Mouse (Mus musculus): Measurements from ENCODE around the gene Ugt1a7c. TPM values are rescaled to one million over a fixed set of nuclear protein-coding genes. Genes with fewer than 3 reads are reported as not detected.

The Ugt1a7c gene
- polyA plus RNA-seq, 1 experiment = 1.1 TPM

DNA sequence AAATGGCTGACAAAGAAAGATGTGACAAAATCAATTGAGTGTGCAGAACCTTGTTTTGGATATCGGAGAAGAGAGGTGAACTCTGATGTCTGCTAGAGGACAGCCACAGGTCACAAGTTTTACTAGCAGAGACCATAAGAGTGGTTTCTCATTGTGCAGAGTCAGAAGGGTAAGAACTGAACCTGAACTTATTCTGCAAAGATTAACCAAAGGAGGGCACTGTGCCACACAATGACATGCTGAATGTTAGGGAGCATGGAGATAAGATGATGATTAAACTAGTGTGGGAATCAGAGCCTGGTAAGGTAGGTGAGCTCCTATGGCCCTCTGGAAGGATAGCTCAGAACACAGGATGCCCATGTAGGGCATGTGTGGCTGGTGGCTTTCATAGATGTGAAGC lies 100.8 kb downstream of the Ugt1a7c start:
- Histone ChIP-seq H3K4me1 (replicated peaks; ENCODE audit: control insufficient read depth, insufficient read depth, low read length) (no peaks in the 10 kb centered on the region), H3K27me3 (ENCODE audit: control insufficient read depth, insufficient read depth, low read length) (no peaks in the 10 kb centered on the region), H3K36me3 (ENCODE audit: control insufficient read depth, insufficient read depth, low read length) (no peaks in the 10 kb centered on the region), H3K4me3 (ENCODE audit: control insufficient read depth, insufficient read depth, low read length) (no peak overlapping the region), H3K27ac (ENCODE audit: control insufficient read depth, insufficient read depth, low read length) (no peak overlapping the region)
- no peak for DNase-seq
- TF ChIP-seq POLR2A (IDR thresholded peaks at IDR 0.05; ENCODE audit: control insufficient read depth, extremely low read depth, insufficient read depth, low read length, poor library complexity) = no peak
- no peak for TF ChIP-seq CTCF (IDR thresholded peaks at IDR 0.05; ENCODE audit: borderline replicate concordance, control insufficient read depth, extremely low read depth, insufficient read depth, low read length, poor library complexity)
- 91% methylated on average over 1 of the region's 1 CpGs for WGBS

DNA sequence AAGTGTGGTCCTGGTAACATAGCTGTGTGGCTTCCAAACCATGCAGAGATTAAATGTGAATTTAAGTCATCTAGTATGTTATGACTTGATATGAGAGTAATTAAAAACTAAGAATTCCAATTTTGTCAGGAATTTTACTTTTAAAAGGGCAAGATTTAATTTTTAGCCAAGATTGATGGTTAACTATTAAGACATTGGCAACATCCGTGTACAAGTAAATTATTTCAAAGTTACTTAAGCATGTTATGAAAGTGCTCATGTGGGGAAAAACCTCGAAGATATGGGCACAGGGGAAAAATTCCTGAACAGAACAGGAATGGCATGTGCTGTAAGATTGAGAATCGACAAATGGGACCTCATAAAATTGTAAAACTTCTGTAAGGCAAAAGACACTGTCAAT lies 102.6 kb downstream of the Ugt1a7c start:
- WGBS = 84% methylated on average over 3 of the region's 3 CpGs

DNA sequence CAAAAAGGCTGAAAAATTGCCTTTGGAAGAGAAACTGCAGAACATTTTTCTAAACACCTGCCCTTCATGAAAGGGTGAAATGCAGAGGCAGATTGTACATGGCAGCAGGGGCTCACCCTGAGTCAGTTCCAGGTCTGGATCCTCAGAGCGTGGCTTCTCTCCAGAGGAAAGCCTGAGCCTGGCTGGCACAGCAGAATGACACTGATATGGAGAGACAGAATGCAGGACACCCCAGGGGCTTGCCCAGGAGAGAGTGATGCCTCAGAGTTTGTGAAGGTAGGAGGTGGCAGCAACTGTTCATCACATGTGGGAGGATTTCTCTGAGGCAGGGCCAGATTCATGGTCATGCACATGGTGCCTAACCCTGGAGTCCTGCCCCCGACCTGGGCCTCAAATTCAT lies 105.1 kb downstream of the Ugt1a7c start:
- H3K27ac ChIP-seq (ENCODE audit: control insufficient read depth, insufficient read depth, low read length) = no peak overlapping the region
- H3K4me3 ChIP-seq (ENCODE audit: control insufficient read depth, insufficient read depth, low read length) = no peak overlapping the region
- TF ChIP-seq POLR2A (IDR thresholded peaks at IDR 0.05; ENCODE audit: control insufficient read depth, extremely low read depth, insufficient read depth, low read length, poor library complexity) (no peak), CTCF (IDR thresholded peaks at IDR 0.05; ENCODE audit: borderline replicate concordance, control insufficient read depth, extremely low read depth, insufficient read depth, low read length, poor library complexity) (no peak)
- no peak for DNase-seq
- no peaks in the 10 kb centered on the region for H3K36me3 ChIP-seq (ENCODE audit: control insufficient read depth, insufficient read depth, low read length)
- peaks cover 1% of the 10 kb centered on the region for H3K4me1 ChIP-seq (replicated peaks; ENCODE audit: control insufficient read depth, insufficient read depth, low read length)
- WGBS = 78% methylated on average over 2 of the region's 2 CpGs
- no peaks in the 10 kb centered on the region for H3K27me3 ChIP-seq (ENCODE audit: control insufficient read depth, insufficient read depth, low read length)

More for the DNA sequence above, 102.6 kb downstream of the Ugt1a7c start:
- TF ChIP-seq POLR2A (IDR thresholded peaks at IDR 0.05; ENCODE audit: control insufficient read depth, extremely low read depth, insufficient read depth, low read length, poor library complexity) = no peak
- TF ChIP-seq CTCF (IDR thresholded peaks at IDR 0.05; ENCODE audit: borderline replicate concordance, control insufficient read depth, extremely low read depth, insufficient read depth, low read length, poor library complexity) = no peak
- Histone ChIP-seq H3K27ac (ENCODE audit: control insufficient read depth, insufficient read depth, low read length) (no peak overlapping the region), H3K4me3 (ENCODE audit: control insufficient read depth, insufficient read depth, low read length) (no peak overlapping the region), H3K27me3 (ENCODE audit: control insufficient read depth, insufficient read depth, low read length) (no peaks in the 10 kb centered on the region), H3K36me3 (ENCODE audit: control insufficient read depth, insufficient read depth, low read length) (no peaks in the 10 kb centered on the region), H3K4me1 (replicated peaks; ENCODE audit: control insufficient read depth, insufficient read depth, low read length) (no peaks in the 10 kb centered on the region)
- no peak for DNase-seq

DNA sequence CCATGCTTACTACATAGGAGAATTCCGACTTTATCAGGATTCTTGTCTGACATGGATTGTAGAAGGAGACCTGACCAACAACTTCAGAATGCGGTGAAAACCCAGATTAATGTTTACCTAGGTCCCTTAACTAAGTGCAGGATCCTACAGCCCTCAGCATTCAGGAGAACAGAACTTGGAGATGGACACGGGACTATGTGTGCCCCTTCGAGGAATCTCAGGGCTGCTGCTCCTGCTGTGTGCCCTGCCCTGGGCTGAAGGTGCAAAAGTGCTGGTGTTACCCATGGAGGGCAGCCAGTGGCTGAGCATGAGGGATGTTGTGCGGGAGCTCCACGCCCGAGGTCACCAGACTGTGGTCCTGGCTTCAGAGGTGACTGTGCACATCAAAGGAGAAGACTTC lies 105.6 kb downstream of the Ugt1a7c start, which contains the start of gene Ugt1a2:
TSS of gene Ugt1a2 (plus strand) at position 146 of the 400 bp plus-strand sequence.
- peaks cover 6% of the 10 kb centered on the region for H3K4me1 ChIP-seq (replicated peaks; ENCODE audit: control insufficient read depth, insufficient read depth, low read length)
- no peaks in the 10 kb centered on the region for H3K27me3 ChIP-seq (ENCODE audit: control insufficient read depth, insufficient read depth, low read length)
- TF ChIP-seq POLR2A (IDR thresholded peaks at IDR 0.05; ENCODE audit: control insufficient read depth, extremely low read depth, insufficient read depth, low read length, poor library complexity) = no peak
- no peak for DNase-seq
- H3K36me3 ChIP-seq (ENCODE audit: control insufficient read depth, insufficient read depth, low read length) = no peaks in the 10 kb centered on the region
- H3K4me3 ChIP-seq (ENCODE audit: control insufficient read depth, insufficient read depth, low read length) = no peak within 1 kb of the TSS
- H3K27ac ChIP-seq (ENCODE audit: control insufficient read depth, insufficient read depth, low read length) = no peak within 1 kb of the TSS
- WGBS = 93% methylated on average over 7 of the region's 7 CpGs

DNA sequence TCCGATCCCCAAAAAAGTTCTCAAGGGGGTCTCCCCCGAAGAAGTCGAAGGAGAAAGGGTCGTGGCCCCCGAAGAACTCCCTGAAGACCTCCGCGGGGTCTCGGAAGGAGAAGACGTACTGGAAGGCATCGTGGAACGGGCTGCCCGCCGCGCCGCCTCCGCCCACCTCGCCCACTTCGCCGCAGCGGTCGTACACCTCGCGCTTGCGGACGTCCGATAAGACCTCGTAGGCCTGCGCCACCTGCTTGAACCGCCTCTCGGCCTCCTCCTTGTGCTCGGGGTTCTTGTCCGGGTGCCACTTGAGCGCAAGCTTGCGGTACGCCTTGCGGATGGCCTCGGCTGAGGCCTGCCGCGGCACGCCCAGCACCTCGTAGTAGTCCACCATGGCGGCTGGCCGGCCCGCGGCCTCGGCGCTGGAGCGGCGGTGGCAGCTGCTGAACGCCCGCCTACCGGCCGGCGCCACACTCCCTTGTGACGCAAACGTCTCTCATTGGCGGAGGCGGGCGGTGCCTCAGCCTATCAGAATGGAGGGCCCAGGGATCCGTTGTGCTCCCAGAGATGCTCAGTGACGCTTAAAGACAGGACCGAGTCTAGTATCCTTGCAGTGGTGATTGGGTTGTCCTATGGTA lies 110.5 kb downstream of the Ugt1a7c start, which contains the start of gene Dnajb3:
TSS of gene Dnajb3 (minus strand) at position 489 of the 629 bp plus-strand sequence.
- Histone ChIP-seq H3K27ac (ENCODE audit: control insufficient read depth, insufficient read depth, low read length) (no peak within 1 kb of the TSS), H3K4me1 (replicated peaks; ENCODE audit: control insufficient read depth, insufficient read depth, low read length) (peaks cover 11% of the 10 kb centered on the region), H3K4me3 (ENCODE audit: control insufficient read depth, insufficient read depth, low read length) (peak within 1 kb of the TSS; percentile 98), H3K36me3 (ENCODE audit: control insufficient read depth, insufficient read depth, low read length) (no peaks in the 10 kb centered on the region), H3K27me3 (ENCODE audit: control insufficient read depth, insufficient read depth, low read length) (no peaks in the 10 kb centered on the region)
- DNase-seq = peak; percentile 83
- TF ChIP-seq POLR2A (IDR thresholded peaks at IDR 0.05; ENCODE audit: control insufficient read depth, extremely low read depth, insufficient read depth, low read length, poor library complexity) (peak; percentile 37; the same call in 1 of the 2 replicates), CTCF (IDR thresholded peaks at IDR 0.05; ENCODE audit: borderline replicate concordance, control insufficient read depth, extremely low read depth, insufficient read depth, low read length, poor library complexity) (0 out of 2 replicates have a peak, but pooled peaks have one; percentile 34)
- 47% methylated on average over 62 of the region's 62 CpGs for WGBS

DNA sequence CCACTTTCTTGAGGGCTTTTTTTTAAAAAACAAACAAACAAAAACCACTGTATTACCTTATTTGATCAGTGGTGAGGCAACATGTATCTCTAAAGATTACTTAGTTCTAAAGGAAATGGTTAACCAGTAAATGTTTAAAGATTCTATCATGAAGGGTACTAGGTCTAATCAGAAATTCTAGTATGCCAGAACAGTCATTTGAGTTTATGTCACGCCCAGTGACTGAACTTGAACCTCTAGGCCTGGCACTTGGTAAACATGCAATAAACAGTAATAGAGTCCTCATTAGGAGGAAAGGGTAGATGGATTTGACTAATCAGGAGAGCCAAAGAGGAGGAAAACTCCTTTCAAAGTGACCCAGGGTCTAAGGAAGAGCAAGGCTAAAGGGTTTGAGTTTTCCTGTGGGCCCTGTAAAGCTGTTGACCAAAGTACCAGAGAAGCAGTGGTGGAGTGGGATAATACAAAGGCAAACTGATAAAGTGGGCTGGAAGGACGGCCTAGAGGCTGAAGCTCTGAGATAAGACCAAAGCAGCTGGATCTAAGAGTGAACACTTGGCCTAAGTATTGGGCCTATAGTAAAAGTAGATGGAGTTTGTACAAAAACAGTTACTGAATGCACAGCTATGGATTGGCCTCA lies 112.1 kb downstream of the Ugt1a7c start:
- Histone ChIP-seq H3K27me3 (ENCODE audit: control insufficient read depth, insufficient read depth, low read length) (no peaks in the 10 kb centered on the region), H3K27ac (ENCODE audit: control insufficient read depth, insufficient read depth, low read length) (no peak overlapping the region), H3K4me3 (ENCODE audit: control insufficient read depth, insufficient read depth, low read length) (no peak overlapping the region), H3K4me1 (replicated peaks; ENCODE audit: control insufficient read depth, insufficient read depth, low read length) (peaks cover 11% of the 10 kb centered on the region), H3K36me3 (ENCODE audit: control insufficient read depth, insufficient read depth, low read length) (no peaks in the 10 kb centered on the region)
- WGBS = 90% methylated on average over 2 of the region's 2 CpGs
- no peak for TF ChIP-seq POLR2A (IDR thresholded peaks at IDR 0.05; ENCODE audit: control insufficient read depth, extremely low read depth, insufficient read depth, low read length, poor library complexity)
- no peak for DNase-seq

All from thymus, adult 2 months (tissue).